Mouse (Mus musculus) kidney, adult 9 months (tissue): ENCODE measurements at regions not wholly inside any gene's neighbourhood (a gene's known extent, or its start where the extent isn't known, plus 50 kb on each side); places are given as distances from the start of the nearest gene placed in this dataset.

ENCODE experiments used
- DNase-seq: peaks from one replicate; pipeline ENCODE4 v3.0.0; 2022

- DNase-seq: no peak
Observed at GRCm38 (mm10) chr12:79878766-79879092, 234.1 kb downstream of the Zfp36l1 start.

GRCm38 (mm10) chr12:79878163-79878562 lies 234.7 kb downstream of the Zfp36l1 start:
- no peak for DNase-seq

DNA sequence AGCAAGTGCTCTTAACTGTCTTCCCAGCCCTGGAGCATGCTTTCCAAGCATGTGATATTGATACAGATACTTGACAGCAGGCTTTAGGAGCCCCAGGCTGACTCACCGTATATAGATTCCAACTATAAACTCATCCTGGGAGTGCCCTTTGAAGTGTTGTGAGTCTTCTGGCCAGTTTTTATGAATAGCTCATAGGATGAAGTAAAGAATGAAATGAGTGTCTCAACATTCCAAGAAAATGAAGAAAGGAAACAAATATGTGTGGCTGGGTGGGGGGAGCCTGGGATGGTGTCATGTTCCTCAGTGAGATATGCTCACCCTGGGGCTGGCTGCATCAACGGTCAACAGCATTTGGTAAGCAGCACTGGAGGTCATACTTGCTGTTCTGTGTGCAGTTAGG lies 238.5 kb downstream of the Zfp36l1 start:
- no peak for DNase-seq

GRCm38 (mm10) chr12:79865179-79865552 lies 247.6 kb downstream of the Zfp36l1 start:
- DNase-seq: no peak

DNA sequence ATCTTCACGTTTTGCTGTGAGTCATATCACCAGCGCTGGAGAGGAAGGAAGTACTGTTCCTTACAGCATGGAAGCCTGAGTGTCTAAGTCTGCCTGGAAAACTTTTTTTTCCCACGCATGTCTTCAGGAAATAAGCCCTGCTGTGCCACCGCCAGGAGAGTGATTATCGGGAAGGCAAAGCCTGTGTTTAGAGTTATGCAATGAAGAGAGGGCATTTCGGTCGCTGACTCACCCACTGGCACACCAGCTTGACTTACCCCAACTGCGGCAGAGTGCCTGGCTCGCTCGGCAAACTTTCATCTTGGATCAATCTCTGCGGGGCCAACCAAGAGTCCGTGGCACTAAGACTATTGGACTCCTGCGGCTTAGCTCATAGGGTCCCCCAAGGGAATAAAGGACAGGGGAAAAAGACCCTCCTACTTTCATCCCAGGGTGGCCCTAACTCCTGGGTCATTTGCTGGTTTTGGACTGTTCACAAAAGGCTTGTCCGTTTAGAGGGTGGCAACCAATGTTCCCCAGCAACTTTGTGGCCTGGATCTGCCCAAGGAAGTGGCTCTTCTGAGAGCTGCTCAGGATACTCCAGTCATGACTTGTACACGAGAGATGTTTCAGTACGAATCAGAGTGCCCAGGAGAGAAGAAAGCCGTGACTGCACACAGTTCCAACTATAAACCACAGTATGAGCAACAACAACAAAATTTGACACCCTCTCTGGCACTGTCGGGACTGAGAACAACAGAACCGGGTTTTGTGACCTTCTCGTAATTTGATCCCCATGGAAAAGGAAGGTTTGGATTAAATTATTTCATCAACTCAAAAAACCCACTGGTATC lies 248.3 kb downstream of the Zfp36l1 start:
- no peak for DNase-seq
